Mouse (Mus musculus) common myeloid progenitor, adult 5-6 weeks (primary cell): ENCODE data around the gene Edil3. TPM values are rescaled to one million over a fixed set of nuclear protein-coding genes. Genes with fewer than 3 reads are reported as not detected.
A peak's percentile ranks its signal among the peaks of the same experiment; 100 is the strongest.

ENCODE experiments used
- ATAC-seq: replicated peaks from 2 replicates; pipeline ENCODE4 v1.8.0; 2016; ENCODE audit warnings: low read depth, mild to moderate bottlenecking, moderate TSS enrichment, inconsistent platforms; ENCODE audit not compliant: poor library complexity, severe bottlenecking
- total RNA-seq: library from RNA; stranded (forward); fragments of 200-1000, 187-1606 nt; gene quantifications from 2 replicates; pipeline ENCODE4 v1.2.3, GENCODE M21; 2017

Gene Edil3
- total RNA-seq, 1 experiment from 2014 or later: not detected

DNA sequence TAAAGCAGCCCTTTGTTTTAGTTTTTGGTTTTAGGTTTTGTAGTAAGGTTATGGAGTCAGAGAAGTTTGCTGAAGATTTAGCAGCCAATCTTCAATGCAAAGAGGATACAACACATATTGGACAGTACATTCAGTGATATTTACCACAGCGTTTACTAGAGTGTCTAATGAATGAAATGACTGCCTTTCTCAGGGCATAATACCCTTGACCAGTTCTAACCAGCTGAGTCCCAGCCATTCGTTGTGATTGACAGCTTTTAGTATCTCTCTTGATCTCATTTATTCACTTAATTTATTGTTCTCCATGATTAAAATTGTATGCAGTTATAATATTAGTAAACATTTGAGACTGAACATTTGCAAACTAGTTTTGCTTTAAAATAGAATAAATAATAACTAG is 375.7 kb downstream of the Edil3 start:
- ATAC-seq: no peak

DNA sequence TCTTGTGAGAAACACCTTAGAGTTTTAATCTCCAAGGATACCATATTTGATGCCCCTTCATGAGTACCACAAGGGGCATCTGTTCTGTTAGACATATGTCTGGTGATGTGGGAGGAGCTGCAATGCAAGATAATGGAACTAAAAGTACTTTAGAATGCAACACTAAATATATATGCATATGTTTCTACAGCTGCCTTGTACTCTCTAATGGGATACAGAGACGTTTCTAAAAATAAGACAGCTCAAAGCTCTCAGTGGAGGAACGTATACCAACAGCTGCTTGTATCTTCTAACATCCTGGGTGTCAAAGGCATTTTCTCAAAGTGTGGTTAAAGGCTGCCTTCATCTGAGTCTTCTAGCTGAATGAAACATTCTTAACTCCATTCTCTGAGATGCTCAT is 378.0 kb downstream of the Edil3 start:
- ATAC-seq: no peak

DNA sequence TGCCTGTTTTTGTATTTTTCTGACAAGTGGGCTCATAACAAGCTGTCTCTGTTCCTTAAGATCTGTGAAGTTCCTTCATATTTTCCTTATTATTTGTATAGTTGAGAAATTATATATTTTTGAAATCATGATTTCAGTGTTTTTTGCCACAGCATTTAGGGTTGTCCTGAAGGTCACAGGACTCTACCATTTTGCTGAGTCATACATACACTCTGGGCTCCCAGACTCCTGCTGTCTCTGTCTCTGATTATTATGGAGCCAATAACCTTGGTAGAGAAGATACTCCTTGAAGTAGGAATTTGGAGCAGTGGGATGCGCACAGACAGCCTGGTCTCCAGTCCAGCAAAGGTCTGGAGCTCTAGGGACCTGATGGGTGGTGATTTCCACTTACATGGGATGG is 416.8 kb downstream of the Edil3 start:
- ATAC-seq: no peak

DNA sequence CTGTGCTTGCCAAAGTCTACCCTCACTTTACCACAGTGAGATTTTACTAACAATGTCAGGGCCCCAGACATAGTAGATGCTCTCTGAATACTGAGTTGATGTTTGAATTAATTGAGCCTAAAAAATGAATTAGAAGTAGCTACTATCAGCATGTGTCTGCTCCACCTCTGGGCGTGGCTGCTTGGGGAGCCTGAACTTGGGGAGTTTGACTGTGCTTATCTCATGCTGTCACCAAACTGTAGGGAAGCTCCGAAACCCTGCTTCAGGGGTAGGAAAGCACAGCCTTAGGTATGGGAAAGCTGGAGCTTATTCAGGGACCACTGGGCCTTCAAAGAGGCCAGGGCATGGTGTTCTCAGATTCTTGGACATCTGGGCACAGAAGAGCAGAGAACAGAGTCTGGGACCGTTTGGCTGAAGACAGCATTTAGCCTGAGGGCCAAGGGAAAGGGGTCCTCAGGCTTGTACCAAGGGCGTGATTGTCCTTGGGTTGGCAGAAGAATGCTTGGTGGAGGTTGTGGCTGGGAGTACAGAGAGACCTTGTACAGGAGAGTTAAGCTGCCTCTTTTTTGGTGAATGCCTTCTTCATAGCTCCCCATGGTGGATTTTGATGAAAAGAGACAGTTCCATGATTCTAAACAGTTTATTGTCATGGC is 432.8 kb downstream of the Edil3 start:
- peak; percentile 78 for ATAC-seq

DNA sequence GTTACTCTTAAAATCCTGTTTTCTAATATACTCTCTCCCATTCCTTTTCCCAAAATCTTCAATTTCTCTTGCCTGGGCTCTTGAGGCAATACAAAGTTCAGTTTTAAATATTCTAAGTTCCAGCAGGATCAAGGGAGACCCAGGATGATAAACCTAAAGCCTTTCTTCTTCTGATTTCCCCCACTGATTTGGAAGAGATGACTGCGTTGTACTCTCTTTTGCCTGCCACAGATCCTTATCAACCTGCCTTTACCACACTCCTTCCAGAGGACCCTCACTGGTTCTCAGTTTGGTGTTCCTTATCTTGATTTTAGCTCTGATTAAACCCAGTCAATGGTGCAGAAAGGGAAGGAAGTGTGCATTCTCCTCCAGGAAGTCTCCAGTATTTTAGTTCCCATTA is 435.6 kb downstream of the Edil3 start:
- peak; percentile 50 for ATAC-seq

DNA sequence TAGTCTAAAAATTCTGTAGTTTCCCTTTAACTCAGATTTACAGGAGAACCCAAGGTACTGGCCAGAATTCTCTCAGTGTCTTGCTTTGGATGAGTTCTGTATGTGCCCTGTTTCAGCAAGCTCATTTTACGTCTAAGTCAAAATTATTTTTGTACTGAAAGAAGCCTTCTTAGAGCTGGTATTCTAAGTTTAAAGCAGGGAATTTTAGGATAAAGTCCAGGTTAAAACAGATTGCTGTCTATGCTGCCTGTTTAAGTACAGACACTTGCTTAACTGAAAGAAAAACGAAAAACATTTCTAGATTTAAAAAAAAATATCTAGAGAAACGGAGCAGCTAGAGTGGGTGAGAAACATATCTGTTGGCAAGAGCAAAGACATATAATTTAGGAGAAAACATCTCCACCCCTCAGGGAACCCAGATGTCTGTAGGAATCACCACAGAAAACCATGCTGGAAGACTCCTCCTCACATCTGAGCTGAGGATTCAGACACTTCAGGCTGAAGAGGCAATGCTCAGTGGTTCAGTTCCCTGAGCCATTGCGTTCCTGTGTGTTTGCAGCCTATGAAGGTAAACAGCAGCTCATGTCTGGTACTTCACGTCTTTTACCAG is 465.5 kb downstream of the Edil3 start:
- ATAC-seq: no peak

DNA sequence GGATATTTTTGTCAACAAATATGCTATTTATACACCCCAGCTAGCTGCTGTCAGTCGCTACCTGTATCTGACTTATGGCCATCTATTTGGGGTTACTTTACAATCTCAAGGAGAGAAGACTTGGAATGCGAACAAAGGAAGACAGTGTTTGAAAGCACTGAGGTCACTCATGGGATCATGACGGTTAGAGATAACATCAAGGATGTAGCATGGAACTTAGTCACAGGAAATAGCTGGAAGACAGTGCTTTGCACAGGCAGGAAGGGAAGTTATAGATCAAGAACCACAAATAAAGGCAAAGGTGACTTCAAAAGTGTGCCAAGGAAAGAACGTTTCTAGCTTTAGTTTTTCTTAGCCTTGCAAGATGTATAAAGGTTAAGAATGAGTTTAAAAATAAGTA is 466.9 kb downstream of the Edil3 start:
- no peak for ATAC-seq

DNA sequence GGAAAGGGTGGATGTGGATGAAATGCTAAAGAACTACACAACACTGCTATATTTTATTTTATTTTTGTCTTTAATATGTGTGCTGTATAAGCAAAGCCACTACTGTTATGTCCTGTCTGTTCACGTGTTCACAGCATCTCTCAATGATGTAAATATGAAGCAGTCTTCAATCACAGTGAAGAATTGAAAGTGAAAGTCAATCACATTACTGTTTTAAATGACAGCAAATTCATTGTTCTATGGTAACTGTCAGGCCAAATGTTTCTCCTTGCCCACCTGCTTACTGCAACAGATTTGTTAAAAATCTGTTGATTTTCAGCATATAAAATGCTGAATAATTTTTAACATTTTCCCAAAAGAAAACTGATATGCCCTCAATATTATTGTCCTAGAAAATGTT is 499.9 kb downstream of the Edil3 start:
- ATAC-seq: no peak

DNA sequence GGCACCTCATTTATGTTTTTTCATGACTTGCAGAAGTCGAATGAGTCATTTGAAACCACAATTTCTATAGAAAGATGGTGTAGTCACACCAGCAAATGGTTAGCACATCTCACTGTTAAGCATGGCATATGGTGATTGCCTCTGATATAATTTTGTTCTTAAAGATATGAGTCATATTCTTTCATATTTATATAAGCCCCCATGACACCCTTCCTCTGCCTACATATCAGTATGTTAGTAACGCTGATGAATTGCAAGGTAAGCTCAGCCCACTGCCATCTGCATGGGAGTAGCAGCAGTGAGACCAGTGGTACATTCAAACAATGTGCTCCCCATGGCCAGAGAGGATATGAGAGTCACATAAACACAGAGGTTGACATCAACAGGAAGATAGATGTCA is 503.0 kb downstream of the Edil3 start:
- ATAC-seq: no peak

DNA sequence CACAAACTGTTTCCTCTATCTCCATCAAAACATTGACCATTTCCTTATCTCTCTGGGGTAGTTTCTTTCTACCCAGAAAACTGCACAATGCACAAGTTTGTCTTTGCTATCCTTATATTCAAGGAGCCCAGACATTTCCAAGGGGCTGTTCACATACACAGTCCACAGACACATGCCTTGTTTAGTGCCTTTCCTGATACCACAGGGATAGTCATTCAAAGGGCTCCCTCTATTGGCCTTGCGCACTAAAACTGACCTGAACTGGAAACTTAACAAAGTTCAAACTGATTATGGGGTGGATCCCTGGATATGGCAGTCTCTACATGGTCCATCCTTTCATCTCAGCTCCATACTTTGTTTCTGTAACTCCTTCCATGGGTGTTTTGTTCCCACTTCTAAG is 513.2 kb downstream of the Edil3 start:
- ATAC-seq: peak; percentile 81; the same call in 1 of the 2 replicates

DNA sequence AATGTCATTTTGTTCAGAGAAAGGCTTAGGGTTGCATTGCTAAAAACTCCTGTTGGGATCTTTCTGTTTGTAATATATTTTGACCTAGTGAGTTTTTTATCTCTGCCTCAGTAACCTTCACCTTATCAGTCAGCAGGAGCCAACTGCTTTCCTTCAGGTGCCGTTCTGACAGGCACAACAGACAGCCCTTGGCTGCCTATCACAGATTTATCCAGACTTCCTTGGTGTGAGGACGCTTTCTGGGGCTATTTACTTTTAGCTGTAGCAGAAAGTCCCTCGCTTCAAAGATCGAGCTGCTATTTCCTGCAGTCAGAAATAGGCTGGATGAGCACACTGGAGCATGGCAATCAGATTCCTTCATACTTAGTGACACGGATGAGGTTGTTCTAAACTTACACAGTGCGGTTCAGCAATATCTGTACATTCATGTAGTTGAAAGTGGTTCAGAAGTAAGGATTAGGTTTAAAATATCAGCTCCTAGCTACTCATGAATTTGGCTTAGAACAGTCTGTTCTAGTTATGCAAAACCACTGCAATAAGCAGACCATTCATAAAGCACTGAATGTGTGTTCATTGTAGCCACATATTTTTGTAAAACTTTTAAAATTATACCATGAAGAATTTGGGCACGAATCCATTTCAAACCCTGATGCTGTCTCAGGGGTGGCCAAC is 514.8 kb downstream of the Edil3 start:
- no peak for ATAC-seq

DNA sequence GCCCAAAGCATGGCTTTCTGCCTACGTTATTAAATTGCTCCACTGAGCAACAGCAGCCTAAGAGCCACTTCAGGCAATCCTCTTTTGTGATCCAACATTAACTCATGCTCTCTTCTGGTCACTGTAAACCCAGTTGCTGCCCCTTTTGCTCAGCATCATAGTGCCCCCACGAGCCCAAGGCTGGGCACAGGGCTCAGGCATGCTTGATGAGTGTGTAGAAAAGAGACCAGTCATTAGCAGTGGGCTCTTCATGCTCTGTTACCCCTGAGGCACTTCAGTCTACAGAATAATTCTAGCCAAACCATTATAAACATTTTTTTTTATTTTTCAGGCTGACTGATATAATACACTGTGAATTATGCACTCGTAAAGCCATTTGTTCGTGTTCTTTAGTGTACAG is 517.8 kb downstream of the Edil3 start:
- no peak for ATAC-seq

DNA sequence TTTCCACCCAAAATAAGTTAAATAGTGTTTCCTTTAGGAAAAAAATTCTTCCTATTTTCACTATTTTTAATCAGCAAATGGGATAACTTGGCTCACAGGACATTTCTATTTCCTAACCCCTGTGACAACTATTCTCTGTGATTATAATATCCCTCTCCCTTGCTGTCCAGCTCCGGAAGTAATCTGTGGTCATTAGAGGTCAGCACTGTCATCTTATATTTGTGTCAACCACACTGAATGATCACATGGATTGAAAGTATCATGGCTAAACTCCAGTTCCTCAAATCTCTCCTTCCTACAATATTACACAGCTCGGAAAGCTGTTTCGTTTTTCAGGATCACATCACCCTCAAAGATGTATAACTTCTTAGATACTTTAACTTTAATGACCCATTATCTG is 518.5 kb downstream of the Edil3 start:
- no peak for ATAC-seq

DNA sequence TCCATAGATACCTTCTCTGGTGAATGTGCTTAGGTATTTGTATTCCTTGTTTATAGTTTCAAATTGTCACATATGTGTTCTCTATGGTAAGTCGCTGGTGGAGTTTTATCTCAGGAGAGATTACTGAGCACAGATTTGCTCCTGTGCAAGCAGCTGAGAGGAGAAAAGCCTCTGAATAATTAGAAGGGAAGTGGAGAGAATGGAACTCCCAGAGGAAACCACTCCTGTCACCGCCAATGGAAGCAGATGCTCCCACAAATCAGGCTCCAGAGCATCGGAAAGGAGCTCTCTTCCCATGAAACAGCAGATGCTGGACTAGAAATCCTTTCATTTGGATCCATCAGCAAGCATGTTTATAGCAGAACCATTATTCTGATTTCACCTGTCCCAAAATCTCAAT is 534.0 kb downstream of the Edil3 start:
- no peak for ATAC-seq

DNA sequence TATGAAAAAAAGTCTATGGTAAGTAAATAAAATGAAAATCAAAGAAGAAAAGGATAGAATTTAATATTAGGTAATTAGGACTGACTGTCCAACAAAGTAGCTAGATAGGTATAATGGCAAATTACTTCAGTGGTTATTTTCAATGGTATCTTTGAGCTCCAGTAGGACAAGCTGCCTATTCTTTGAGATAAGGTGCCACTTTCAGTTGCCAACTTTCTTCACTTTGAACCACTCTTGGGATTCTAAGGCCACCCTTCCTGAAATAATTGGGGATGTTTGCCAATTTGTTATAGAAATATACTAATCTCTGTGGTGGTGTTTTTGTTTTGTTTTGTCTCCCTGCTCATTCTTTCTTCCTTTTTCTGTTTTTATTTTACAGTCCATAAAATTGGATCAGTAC is 537.1 kb downstream of the Edil3 start:
- no peak for ATAC-seq

DNA sequence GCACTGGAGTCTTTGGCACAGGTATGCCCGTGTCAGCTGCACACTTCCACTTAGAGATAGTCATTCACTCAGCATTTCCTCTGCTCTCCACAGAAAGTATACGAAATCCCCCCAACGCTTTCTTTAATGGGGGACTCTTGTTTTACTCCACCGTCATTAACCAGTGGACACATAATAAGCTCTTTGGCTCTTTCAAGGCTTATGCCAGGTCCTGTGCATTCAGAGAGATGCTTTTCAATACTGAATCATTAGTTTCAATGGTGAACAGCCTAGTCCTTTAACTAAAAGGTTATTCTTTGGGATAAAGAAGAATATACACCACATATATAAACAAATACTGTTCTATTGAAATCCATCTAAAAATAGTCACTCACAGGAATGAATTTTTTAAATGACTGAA is 541.0 kb downstream of the Edil3 start:
- ATAC-seq: no peak

DNA sequence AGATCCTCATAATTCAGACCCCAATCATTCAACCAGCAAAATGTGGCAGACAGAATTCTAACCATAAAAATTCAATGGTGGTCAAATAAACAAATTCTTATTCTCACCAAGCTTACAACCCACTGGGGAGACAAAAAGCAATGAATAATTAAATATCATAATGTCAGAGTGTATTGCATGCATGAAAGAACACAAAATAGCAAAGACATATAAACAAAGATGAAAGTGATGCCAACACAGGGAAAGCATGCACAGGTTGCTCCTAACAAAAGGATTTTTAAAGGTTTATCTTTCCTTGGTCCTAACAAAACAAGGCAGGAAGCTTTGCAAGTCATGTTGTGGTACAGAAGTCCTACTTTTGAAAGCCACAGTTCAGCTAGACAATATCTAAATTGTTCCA is 550.0 kb downstream of the Edil3 start:
- ATAC-seq: no peak

DNA sequence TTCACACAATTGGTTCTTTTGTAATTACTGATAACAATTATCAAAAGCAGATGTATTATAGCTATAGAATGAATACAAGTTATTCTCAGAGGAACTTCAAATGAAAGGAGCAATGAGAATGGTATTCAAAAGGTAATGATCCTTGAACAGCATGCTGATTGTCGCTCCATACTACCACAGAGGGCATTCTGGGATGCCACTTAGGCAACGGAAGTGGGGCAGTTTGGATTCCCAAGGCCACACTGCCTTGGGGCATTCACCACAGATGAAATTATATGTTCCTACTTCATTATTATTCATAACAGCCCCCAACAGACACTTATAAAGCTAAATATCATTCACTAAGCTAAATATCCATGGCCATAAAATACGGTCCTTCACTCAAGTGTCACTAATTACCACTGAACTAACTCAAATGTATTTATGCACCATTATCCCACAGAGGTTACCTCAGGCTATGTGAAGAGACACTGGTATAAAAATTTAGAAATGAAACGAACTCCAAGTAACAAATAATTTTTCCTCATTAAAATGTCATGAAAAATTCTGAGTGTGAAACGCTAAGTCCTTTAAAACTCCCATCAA is 550.5 kb downstream of the Edil3 start:
- no peak for ATAC-seq
